Mouse (Mus musculus) mature B cell (primary cell): Measurements from ENCODE around the gene Hcrtr2.

Experiments
- in situ Hi-C: fragments of 300-500 bp; cut with MboI; formaldehyde crosslinking; loops from 2 replicates; pipeline ENCODE4 v1.14.3; 2019

Hcrtr2 gene

GRCm38 (mm10) chr9:76323756-76324155, at the start of gene Hcrtr2:
Gene Hcrtr2, minus strand, starts transcription at chr9:76323856.
- in situ Hi-C loops, result no loop called here

- in situ Hi-C loops, result loop anchor here (25.0 kb wide), 1 partner anchor 997 kb away; the partner anchor contains the start of gene Mlip
These were observed 41.2 kb upstream of the Hcrtr2 start for GRCm38 (mm10) chr9:76364874-76365273.

GRCm38 (mm10) chr9:76360374-76360773, 36.7 kb upstream of the Hcrtr2 start:
- in situ Hi-C loops, result loop anchor here (25.0 kb wide), 1 partner anchor 1002 kb away; the partner anchor contains the start of gene Mlip

GRCm38 (mm10) chr9:76352346-76352745, 28.7 kb upstream of the Hcrtr2 start:
- in situ Hi-C loops, result loop anchor here (25.0 kb wide), 1 partner anchor 1010 kb away; the partner anchor contains the start of gene Mlip

- in situ Hi-C loops, result no loop called here
These were observed 23.6 kb upstream of the Hcrtr2 start for GRCm38 (mm10) chr9:76347298-76347697.

- in situ Hi-C loops, result no loop called here
These were observed 7.4 kb upstream of the Hcrtr2 start for GRCm38 (mm10) chr9:76331081-76331480.

GRCm38 (mm10) chr9:76323186-76323701, 412 bp downstream of the Hcrtr2 start:
- in situ Hi-C loops, result no loop called here

GRCm38 (mm10) chr9:76322122-76323052, 1.3 kb downstream of the Hcrtr2 start:
- in situ Hi-C loops, result no loop called here

- in situ Hi-C loops, result no loop called here
These were observed 2.1 kb downstream of the Hcrtr2 start for GRCm38 (mm10) chr9:76321589-76321988.

GRCm38 (mm10) chr9:76320755-76321154, 2.9 kb downstream of the Hcrtr2 start:
- in situ Hi-C loops, result no loop called here

- in situ Hi-C loops, result no loop called here
These were observed 5.4 kb downstream of the Hcrtr2 start for GRCm38 (mm10) chr9:76318302-76318701.

- in situ Hi-C loops, result no loop called here
These were observed 8.6 kb downstream of the Hcrtr2 start for GRCm38 (mm10) chr9:76315096-76315495.

GRCm38 (mm10) chr9:76313921-76314320, 9.7 kb downstream of the Hcrtr2 start:
- in situ Hi-C loops, result no loop called here

- in situ Hi-C loops, result no loop called here
These were observed 11.4 kb downstream of the Hcrtr2 start for GRCm38 (mm10) chr9:76312221-76312620.

GRCm38 (mm10) chr9:76291384-76291783, 32.3 kb downstream of the Hcrtr2 start:
- in situ Hi-C loops, result no loop called here

- in situ Hi-C loops, result no loop called here
These were observed 52.8 kb downstream of the Hcrtr2 start for GRCm38 (mm10) chr9:76270886-76271285.

GRCm38 (mm10) chr9:76257731-76258130, 65.9 kb downstream of the Hcrtr2 start:
- in situ Hi-C loops, result no loop called here

GRCm38 (mm10) chr9:76252544-76252943, 71.1 kb downstream of the Hcrtr2 start:
- in situ Hi-C loops, result no loop called here

GRCm38 (mm10) chr9:76252109-76252508, 71.5 kb downstream of the Hcrtr2 start:
- in situ Hi-C loops, result no loop called here

- in situ Hi-C loops, result no loop called here
These were observed 81.3 kb downstream of the Hcrtr2 start for GRCm38 (mm10) chr9:76242322-76242721.

GRCm38 (mm10) chr9:76237946-76238345, 85.7 kb downstream of the Hcrtr2 start:
- in situ Hi-C loops, result no loop called here

GRCm38 (mm10) chr9:76237243-76237642, 86.4 kb downstream of the Hcrtr2 start:
- in situ Hi-C loops, result no loop called here

- in situ Hi-C loops, result no loop called here
These were observed 87.0 kb downstream of the Hcrtr2 start for GRCm38 (mm10) chr9:76236626-76237025.
